Mouse (Mus musculus): Measurements from ENCODE around the gene Kcmf1.

GRCm38 (mm10) chr6:72882222-72882621 lies 17.6 kb downstream of the Kcmf1 start:
- TF ChIP-seq USF1 (IDR thresholded peaks at IDR 0.05; ENCODE audit: low read depth) (no peak), MYOG (IDR thresholded peaks at IDR 0.05; ENCODE audit: control insufficient read depth, extremely low read depth, insufficient read length) (no peak), CTCF (IDR thresholded peaks at IDR 0.05; ENCODE audit: control insufficient read depth, insufficient read depth, insufficient read length) (no peak), CEBPB (IDR thresholded peaks at IDR 0.05; ENCODE audit: low read depth) (no peak), MYOD1 (IDR thresholded peaks at IDR 0.05; ENCODE audit: control insufficient read depth, insufficient read length, low read depth) (no peak), MAX (IDR thresholded peaks at IDR 0.05) (no peak)
